Mouse (Mus musculus): ENCODE measurements around the gene Celsr1. TPM values are rescaled to one million over a fixed set of nuclear protein-coding genes. Genes with fewer than 3 reads are reported as not detected.

Gene Celsr1
- polyA plus RNA-seq, 1 experiment = 2.9 TPM

- Histone ChIP-seq H3K27ac (ENCODE audit: insufficient read depth, low read depth, low read length) (peak overlapping the region; percentile 15; the same call in 1 of the 2 replicates), H3K4me3 (ENCODE audit: low read depth, low read length) (no peak overlapping the region), H3K36me3 (ENCODE audit: control insufficient read depth, insufficient read depth, low read length) (no peaks in the 10 kb centered on the region), H3K27me3 (ENCODE audit: control insufficient read depth, insufficient read depth, low read length) (no peaks in the 10 kb centered on the region), H3K4me1 (ENCODE audit: control insufficient read depth, insufficient read depth, insufficient read length, low read length) (peaks cover 61% of the 10 kb centered on the region)
- no peak for TF ChIP-seq CTCF (IDR thresholded peaks at IDR 0.05; ENCODE audit: extremely low read depth, insufficient read length, insufficient replicate concordance, low read depth, low read length)
- no peak for TF ChIP-seq POLR2A (IDR thresholded peaks at IDR 0.05; ENCODE audit: low read depth, low read length)
- 79% methylated on average over 18 of the region's 18 CpGs for WGBS
Observed at GRCm38 (mm10) chr15:86078481-86079216, 45.1 kb upstream of the Celsr1 start.

GRCm38 (mm10) chr15:86077934-86078333 is 44.4 kb upstream of the Celsr1 start:
- 62% methylated on average over 5 of the region's 5 CpGs for WGBS
- Histone ChIP-seq H3K27ac (ENCODE audit: insufficient read depth, low read depth, low read length) (no peak overlapping the region), H3K36me3 (ENCODE audit: control insufficient read depth, insufficient read depth, low read length) (no peaks in the 10 kb centered on the region), H3K4me3 (ENCODE audit: low read depth, low read length) (no peak overlapping the region), H3K4me1 (ENCODE audit: control insufficient read depth, insufficient read depth, insufficient read length, low read length) (peaks cover 67% of the 10 kb centered on the region), H3K27me3 (ENCODE audit: control insufficient read depth, insufficient read depth, low read length) (no peaks in the 10 kb centered on the region)
- TF ChIP-seq CTCF (IDR thresholded peaks at IDR 0.05; ENCODE audit: extremely low read depth, insufficient read length, insufficient replicate concordance, low read depth, low read length) (no peak), POLR2A (IDR thresholded peaks at IDR 0.05; ENCODE audit: low read depth, low read length) (no peak)

GRCm38 (mm10) chr15:86076378-86076777 is 42.8 kb upstream of the Celsr1 start:
- TF ChIP-seq CTCF (IDR thresholded peaks at IDR 0.05; ENCODE audit: extremely low read depth, insufficient read length, insufficient replicate concordance, low read depth, low read length) (no peak), POLR2A (IDR thresholded peaks at IDR 0.05; ENCODE audit: low read depth, low read length) (no peak)
- WGBS = 31% methylated on average over 8 of the region's 8 CpGs

GRCm38 (mm10) chr15:86076048-86076315 is 42.4 kb upstream of the Celsr1 start:
- TF ChIP-seq POLR2A (IDR thresholded peaks at IDR 0.05; ENCODE audit: low read depth, low read length) (no peak), CTCF (IDR thresholded peaks at IDR 0.05; ENCODE audit: extremely low read depth, insufficient read length, insufficient replicate concordance, low read depth, low read length) (no peak)
- Histone ChIP-seq H3K4me1 (ENCODE audit: control insufficient read depth, insufficient read depth, insufficient read length, low read length) (peaks cover 66% of the 10 kb centered on the region), H3K27me3 (ENCODE audit: control insufficient read depth, insufficient read depth, low read length) (no peaks in the 10 kb centered on the region), H3K36me3 (ENCODE audit: control insufficient read depth, insufficient read depth, low read length) (no peaks in the 10 kb centered on the region), H3K27ac (ENCODE audit: insufficient read depth, low read depth, low read length) (peak overlapping the region; percentile 76), H3K4me3 (ENCODE audit: low read depth, low read length) (peak overlapping the region; percentile 53)
- WGBS = 53% methylated on average over 2 of the region's 2 CpGs

More at GRCm38 (mm10) chr15:86076378-86076777, 42.8 kb upstream of the Celsr1 start:
- Histone ChIP-seq H3K27me3 (ENCODE audit: control insufficient read depth, insufficient read depth, low read length) (no peaks in the 10 kb centered on the region), H3K4me3 (ENCODE audit: low read depth, low read length) (peak overlapping the region; percentile 53), H3K36me3 (ENCODE audit: control insufficient read depth, insufficient read depth, low read length) (no peaks in the 10 kb centered on the region), H3K27ac (ENCODE audit: insufficient read depth, low read depth, low read length) (peak overlapping the region; percentile 76), H3K4me1 (ENCODE audit: control insufficient read depth, insufficient read depth, insufficient read length, low read length) (peaks cover 65% of the 10 kb centered on the region)

- 62% methylated on average over 20 of the region's 20 CpGs for WGBS
- Histone ChIP-seq H3K27me3 (ENCODE audit: control insufficient read depth, insufficient read depth, low read length) (no peaks in the 10 kb centered on the region), H3K36me3 (ENCODE audit: control insufficient read depth, insufficient read depth, low read length) (no peaks in the 10 kb centered on the region), H3K4me1 (ENCODE audit: control insufficient read depth, insufficient read depth, insufficient read length, low read length) (peaks cover 66% of the 10 kb centered on the region), H3K4me3 (ENCODE audit: low read depth, low read length) (peak overlapping the region; percentile 53), H3K27ac (ENCODE audit: insufficient read depth, low read depth, low read length) (peak overlapping the region; percentile 76)
- TF ChIP-seq POLR2A (IDR thresholded peaks at IDR 0.05; ENCODE audit: low read depth, low read length) (no peak), CTCF (IDR thresholded peaks at IDR 0.05; ENCODE audit: extremely low read depth, insufficient read length, insufficient replicate concordance, low read depth, low read length) (no peak)
Observed at GRCm38 (mm10) chr15:86075305-86076047, 41.9 kb upstream of the Celsr1 start.

GRCm38 (mm10) chr15:86074171-86074937 is 40.8 kb upstream of the Celsr1 start:
- Histone ChIP-seq H3K4me3 (ENCODE audit: low read depth, low read length) (peak overlapping the region; percentile 40), H3K36me3 (ENCODE audit: control insufficient read depth, insufficient read depth, low read length) (no peaks in the 10 kb centered on the region), H3K27me3 (ENCODE audit: control insufficient read depth, insufficient read depth, low read length) (no peaks in the 10 kb centered on the region), H3K27ac (ENCODE audit: insufficient read depth, low read depth, low read length) (peak overlapping the region; percentile 92), H3K4me1 (ENCODE audit: control insufficient read depth, insufficient read depth, insufficient read length, low read length) (peaks cover 60% of the 10 kb centered on the region)
- TF ChIP-seq POLR2A (IDR thresholded peaks at IDR 0.05; ENCODE audit: low read depth, low read length) (peak; percentile 15; the same call in 1 of the 2 replicates), CTCF (IDR thresholded peaks at IDR 0.05; ENCODE audit: extremely low read depth, insufficient read length, insufficient replicate concordance, low read depth, low read length) (no peak)
- WGBS = 38% methylated on average over 16 of the region's 16 CpGs
